Mouse (Mus musculus) midbrain, embryonic 11.5 days (tissue): ENCODE results near the gene Trmt2a. TPM values are rescaled to one million over a fixed set of nuclear protein-coding genes. Genes with fewer than 3 reads are reported as not detected.
A peak's percentile ranks its signal among the peaks of the same experiment; 100 is the strongest.
"Not testable (repeated sequence)": the region's sequence is repeated elsewhere in the genome, so short reads cannot be mapped to it uniquely, and the experiment has no call there.

Experiments
- ATAC-seq: fragments of 200-750 bp; cut with Nextera tagmentation; 2 replicates; pipeline ENCODE4 v1.8.0; 2017; ENCODE audit warnings: moderate TSS enrichment, moderate library complexity; ENCODE audit not compliant: low FRiP score
- DNase-seq: peaks from one replicate; pipeline ENCODE4 v3.0.0; 2015; ENCODE audit warnings: low spot score; ENCODE audit errors: missing footprints
- H3K27ac ChIP-seq: fragments of 300-500 bp; sonication (generic); 2 replicates; pipeline ENCODE4 v1.5.1; 2014; ENCODE audit warnings: low read depth, low read length
- H3K27me3 ChIP-seq: fragments of 300-500 bp; sonication (generic); 2 replicates; pipeline ENCODE4 v1.6.1; 2014; ENCODE audit warnings: mild to moderate bottlenecking, low read length, moderate library complexity, mixed read lengths; ENCODE audit not compliant: control insufficient read depth, insufficient read depth
- H3K36me3 ChIP-seq: fragments of 300-500 bp; sonication (generic); 2 replicates; pipeline ENCODE4 v1.6.1; 2014; ENCODE audit warnings: mild to moderate bottlenecking, low read length, moderate library complexity, mixed read lengths; ENCODE audit not compliant: control insufficient read depth, insufficient read depth
- H3K4me1 ChIP-seq: fragments of 300-500 bp; sonication (generic); 2 replicates; pipeline ENCODE4 v1.6.1; 2014; ENCODE audit warnings: low read length; ENCODE audit not compliant: control insufficient read depth, insufficient read depth
- H3K4me2 ChIP-seq: fragments of 300-500 bp; sonication (generic); 2 replicates; pipeline ENCODE4 v1.6.1; 2014; ENCODE audit warnings: mild to moderate bottlenecking, moderate library complexity
- H3K4me3 ChIP-seq: fragments of 300-500 bp; sonication (generic); 2 replicates; pipeline ENCODE4 v1.5.1; 2014; ENCODE audit warnings: low read depth, low read length
- H3K9ac ChIP-seq: fragments of 300-500 bp; sonication (generic); 2 replicates; pipeline ENCODE4 v1.6.1; 2014; ENCODE audit warnings: low read length
- H3K9me3 ChIP-seq: fragments of 300-500 bp; sonication (generic); 2 replicates; pipeline ENCODE4 v1.6.1; 2016; ENCODE audit warnings: low read length; ENCODE audit not compliant: control insufficient read depth
- WGBS: fragments of 180-500 bp; shearing (Covaris S2); extraction: QIAGEN DNeasy Blood & Tissue Kit; methylation state at CpG from one replicate; pipeline ENCODE4 v1.1.7; 2014; 5-methylcytosine and 5-hydroxymethylcytosine counted together
- microRNA counts: library from miRNA; unstranded; fragments of <30 nt; microRNA quantifications from one replicate; lab custom pipeline; 2015
- microRNA-seq: library from miRNA; unstranded; fragments of <30 nt; microRNA quantifications from one replicate; pipeline ENCODE4, GENCODE M21; 2017
- polyA plus RNA-seq: library from polyadenylated mRNA; unstranded; fragments of >200 nt; fragmentation: Nextera tagmentation; extraction: Ambion mirVana; gene quantifications from 2 replicates; pipeline ENCODE4 v1.2.1, GENCODE M21; 2014

The Trmt2a gene
- polyA plus RNA-seq, 1 experiment from 2014 or later = 104 TPM

GRCm38 (mm10) chr16:18289614-18290013, 41.1 kb downstream of the Trmt2a start:
- H3K4me1 ChIP-seq = peaks cover 18% of the 10 kb centered on the region
- H3K9me3 ChIP-seq, H3K36me3 ChIP-seq, ATAC-seq, H3K27ac ChIP-seq, H3K27me3 ChIP-seq: not testable (repeated sequence)
- peak overlapping the region; percentile 55; the same call in 1 of the 2 replicates for H3K9ac ChIP-seq
- DNase-seq = peak; percentile 82
- H3K4me2 ChIP-seq = peak overlapping the region; percentile 35
- 9% methylated on average over 8 of the region's 10 CpGs for WGBS
- peak overlapping the region; percentile 96 for H3K4me3 ChIP-seq

MicroRNA genes within 50 kb of the gene (microRNA counts, 519-probe panel; counts per million panel counts)
- microRNA mmu-miR-1306 (lab: Ali Mortazavi, UCI) = not detected

Small RNAs within 50 kb of the gene (microRNA-seq; reads per million reads assigned to microRNA genes)
- gene Gm24572 = 4.7 reads per million, percentile 22 among the genes with 10 or more reads in this experiment
- gene Mir1306 = 757 reads per million, percentile 75 among the genes with 10 or more reads in this experiment

Other genes starting within 250 kb of the Trmt2a start
- 128 and 134 TPM in 2 replicates for gene Dgcr6, start 195.8 kb upstream of the Trmt2a start, polyA plus RNA-seq
- gene Prodh, start 158.5 kb upstream of the Trmt2a start, polyA plus RNA-seq = 6.9 and 7.6 TPM in 2 replicates
- gene Rtn4r, start 121.0 kb upstream of the Trmt2a start, polyA plus RNA-seq = 2.2 and 2.7 TPM in 2 replicates
- gene Ccdc188, start 30.8 kb upstream of the Trmt2a start, polyA plus RNA-seq = not detected in 2 replicates
- gene Zdhhc8, start 13.5 kb upstream of the Trmt2a start, polyA plus RNA-seq = 7.1 and 8.4 TPM in 2 replicates
- gene Ranbp1, start 53 bp downstream of the Trmt2a start, polyA plus RNA-seq = 1,256 and 1,339 TPM in 2 replicates
- gene Gm49776, start 9.6 kb downstream of the Trmt2a start, polyA plus RNA-seq = 1.4 TPM in 1 of 2 replicates, not detected in the other
- 33.1 and 34.9 TPM in 2 replicates for gene Dgcr8, start 40.6 kb downstream of the Trmt2a start, polyA plus RNA-seq
- 38.9 and 39.2 TPM in 2 replicates for gene Tango2, start 99.4 kb downstream of the Trmt2a start, polyA plus RNA-seq
- 66.9 and 71.0 TPM in 2 replicates for gene Arvcf, start 99.5 kb downstream of the Trmt2a start, polyA plus RNA-seq
- 21.0 and 22.7 TPM in 2 replicates for gene Txnrd2, start 177.7 kb downstream of the Trmt2a start, polyA plus RNA-seq
- 50.8 and 52.5 TPM in 2 replicates for gene Comt, start 178.2 kb downstream of the Trmt2a start, polyA plus RNA-seq